Mouse (Mus musculus) forebrain, embryonic 11.5 days (tissue): ENCODE data around the gene Qrich1. TPM values are rescaled to one million over a fixed set of nuclear protein-coding genes. Genes with fewer than 3 reads are reported as not detected.
A peak's percentile ranks its signal among the peaks of the same experiment; 100 is the strongest.

Experiments used
- ATAC-seq: fragments of 200-750 bp; cut with Nextera tagmentation; replicated peaks from 2 replicates; pipeline ENCODE4 v1.8.0; 2017; ENCODE audit warnings: moderate TSS enrichment; ENCODE audit not compliant: low FRiP score
- DNase-seq: peaks from one replicate; pipeline ENCODE4 v3.0.0-alpha.2; 2017; ENCODE audit warnings: low spot score
- H3K27ac ChIP-seq: fragments of 300-500 bp; sonication (generic); 2 replicates; pipeline ENCODE4 v1.5.1; 2014; ENCODE audit warnings: low read depth, low read length
- H3K27me3 ChIP-seq: fragments of 300-500 bp; sonication (generic); 2 replicates; pipeline ENCODE4 v1.6.1; 2014; ENCODE audit warnings: mild to moderate bottlenecking, low read length, mixed read lengths; ENCODE audit not compliant: control insufficient read depth, insufficient read depth
- H3K36me3 ChIP-seq: fragments of 300-500 bp; sonication (generic); 2 replicates; pipeline ENCODE4 v1.6.1; 2014; ENCODE audit warnings: mild to moderate bottlenecking, low read length, moderate library complexity, mixed read lengths; ENCODE audit not compliant: control insufficient read depth, insufficient read depth
- H3K4me1 ChIP-seq: fragments of 300-500 bp; sonication (generic); replicated peaks from 2 replicates; pipeline ENCODE4 v1.6.1; 2014; ENCODE audit warnings: low read length, mixed read lengths; ENCODE audit not compliant: control insufficient read depth, insufficient read depth
- H3K4me2 ChIP-seq: fragments of 300-500 bp; sonication (generic); 2 replicates; pipeline ENCODE4 v1.6.1; 2014; ENCODE audit warnings: low read depth, mild to moderate bottlenecking, low read length, moderate library complexity, mixed read lengths; ENCODE audit not compliant: severe bottlenecking
- H3K4me3 ChIP-seq: fragments of 300-500 bp; sonication (generic); 2 replicates; pipeline ENCODE4 v1.5.1; 2014; ENCODE audit warnings: low read depth, low read length
- H3K9ac ChIP-seq: fragments of 300-500 bp; sonication (generic); 2 replicates; pipeline ENCODE4 v1.6.1; 2014; ENCODE audit warnings: low read length
- H3K9me3 ChIP-seq: fragments of 300-500 bp; sonication (generic); 2 replicates; pipeline ENCODE4 v1.6.1; 2016; ENCODE audit warnings: low read length, mixed read lengths; ENCODE audit not compliant: control insufficient read depth
- WGBS: fragments of 180-500 bp; shearing (Covaris S2); extraction: QIAGEN DNeasy Blood & Tissue Kit; methylation state at CpG from one replicate; pipeline ENCODE4 v1.1.7; 2014; 5-methylcytosine and 5-hydroxymethylcytosine counted together
- polyA plus RNA-seq: library from polyadenylated mRNA; unstranded; fragments of >200 nt; fragmentation: Nextera tagmentation; extraction: Ambion mirVana; gene quantifications from 2 replicates; pipeline ENCODE4 v1.2.1, GENCODE M21; 2014

The Qrich1 gene
- polyA plus RNA-seq, 1 experiment from 2014 or later: 174 TPM

DNA sequence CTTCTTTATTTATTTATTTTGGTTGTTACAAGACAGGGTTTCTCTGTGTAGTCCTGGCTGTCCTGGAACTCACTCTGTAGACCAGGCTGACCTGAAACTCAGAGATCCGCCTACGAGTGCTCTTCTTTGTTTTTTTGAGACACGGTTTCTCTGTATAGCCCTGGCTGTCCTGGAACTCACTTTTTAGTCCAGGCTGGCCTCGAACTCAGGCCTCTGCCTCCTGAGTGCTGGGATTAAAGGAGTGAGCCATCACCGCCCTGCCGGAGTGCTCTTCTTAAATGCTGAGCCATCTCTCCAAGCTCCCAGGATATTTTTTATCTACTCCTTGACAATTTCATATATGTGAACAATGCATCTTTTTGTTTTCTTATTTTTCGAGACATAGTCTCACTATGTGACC is 9.7 kb upstream of the Qrich1 start:
- no peaks in the 10 kb centered on the region for H3K9me3 ChIP-seq
- peaks cover 5% of the 10 kb centered on the region; the same call in 1 of the 2 replicates for H3K4me1 ChIP-seq
- no peak for DNase-seq
- ATAC-seq: no peak
- no peak overlapping the region for H3K27ac ChIP-seq
- WGBS: 87% methylated on average over 7 of the region's 7 CpGs
- no peak overlapping the region for H3K4me3 ChIP-seq
- H3K4me2 ChIP-seq: peak overlapping the region; percentile 87; the same call in 1 of the 2 replicates
- no peaks in the 10 kb centered on the region for H3K27me3 ChIP-seq
- no peak overlapping the region for H3K9ac ChIP-seq
- H3K36me3 ChIP-seq: peaks cover 3% of the 10 kb centered on the region; the same call in 1 of the 2 replicates

DNA sequence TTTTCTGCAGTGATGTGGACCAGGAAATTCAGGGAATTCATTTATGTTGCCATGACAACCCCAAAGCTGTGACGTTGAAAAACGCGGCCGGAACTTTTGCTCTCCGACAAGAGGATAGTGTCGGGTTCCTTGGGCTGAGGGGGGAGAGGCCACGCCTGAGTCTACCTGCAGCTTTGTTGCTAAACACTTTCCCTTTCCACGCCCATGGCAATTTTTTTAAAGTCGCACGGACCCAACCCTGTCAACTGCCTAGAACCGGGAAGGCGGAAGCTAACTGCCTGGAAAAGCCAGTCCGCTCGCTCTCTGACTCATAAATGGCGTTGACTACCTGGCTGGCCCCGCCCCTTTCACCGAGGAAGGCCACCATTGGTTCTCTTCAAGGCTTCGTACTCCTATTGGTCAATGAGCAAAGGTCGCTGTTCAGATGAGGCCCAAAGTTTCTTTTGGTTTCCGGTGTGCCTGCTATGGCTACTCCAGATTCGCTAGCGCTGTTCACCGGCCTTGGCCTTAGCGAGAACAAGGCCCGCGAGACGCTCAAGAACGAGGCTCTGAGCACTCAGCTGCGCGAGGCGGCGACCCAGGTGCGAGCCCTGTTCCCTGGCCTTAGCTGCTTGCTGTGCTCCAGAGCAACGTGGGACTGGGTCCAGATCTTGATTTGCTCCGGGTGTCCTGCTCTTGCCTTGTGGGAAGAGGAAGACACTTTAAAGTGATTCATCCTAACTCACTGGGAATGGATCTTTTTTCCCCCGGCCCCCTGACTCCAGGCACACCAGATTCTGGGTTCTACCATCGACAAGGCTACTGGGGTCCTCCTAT is 8.8 kb upstream of the Qrich1 start, which contains the start of gene Qars:
TSS of gene Qars (plus strand) at position 88 of the 816 bp plus-strand sequence.
- H3K36me3 ChIP-seq: peaks cover 6% of the 10 kb centered on the region; the same call in 1 of the 2 replicates
- peak; percentile 96 for DNase-seq
- H3K27me3 ChIP-seq: no peaks in the 10 kb centered on the region
- no peaks in the 10 kb centered on the region for H3K9me3 ChIP-seq
- H3K27ac ChIP-seq: peak within 1 kb of the TSS; percentile 57; the same call in 1 of the 2 replicates
- peak within 1 kb of the TSS; percentile 69 for H3K4me3 ChIP-seq
- H3K9ac ChIP-seq: peak within 1 kb of the TSS; percentile 80
- peaks cover 5% of the 10 kb centered on the region; the same call in 1 of the 2 replicates for H3K4me1 ChIP-seq
- peak; percentile 97 for ATAC-seq
- WGBS: under 1% methylated on average over 37 of the region's 37 CpGs
- peak within 1 kb of the TSS; percentile 87 for H3K4me2 ChIP-seq

DNA sequence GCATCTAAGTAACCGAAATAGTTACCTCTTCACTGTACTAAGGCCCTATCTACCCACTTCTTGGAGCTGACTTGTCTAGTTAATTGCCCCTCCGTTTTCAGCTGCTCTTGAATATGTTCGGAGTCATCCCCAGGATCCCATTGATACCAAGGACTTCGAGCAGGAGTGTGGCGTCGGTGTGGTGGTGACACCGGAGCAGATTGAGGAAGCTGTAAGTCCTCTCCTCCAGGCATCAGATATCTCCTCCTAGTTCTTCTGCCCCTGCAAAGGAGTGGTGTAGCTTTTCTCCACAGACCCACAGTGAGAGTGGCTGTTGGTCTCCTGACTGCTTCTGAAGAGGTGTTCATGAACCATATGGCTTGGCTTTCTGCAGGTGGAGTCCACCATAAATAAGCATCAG is 7.8 kb upstream of the Qrich1 start:
- Histone ChIP-seq H3K4me1 (peaks cover 5% of the 10 kb centered on the region; the same call in 1 of the 2 replicates), H3K4me3 (peak overlapping the region; percentile 69), H3K27me3 (no peaks in the 10 kb centered on the region), H3K9ac (peak overlapping the region; percentile 80; the same call in 1 of the 2 replicates), H3K4me2 (peak overlapping the region; percentile 87), H3K36me3 (peaks cover 11% of the 10 kb centered on the region), H3K9me3 (no peaks in the 10 kb centered on the region), H3K27ac (no peak overlapping the region)
- no peak for DNase-seq
- ATAC-seq: no peak
- 87% methylated on average over 7 of the region's 7 CpGs for WGBS

DNA sequence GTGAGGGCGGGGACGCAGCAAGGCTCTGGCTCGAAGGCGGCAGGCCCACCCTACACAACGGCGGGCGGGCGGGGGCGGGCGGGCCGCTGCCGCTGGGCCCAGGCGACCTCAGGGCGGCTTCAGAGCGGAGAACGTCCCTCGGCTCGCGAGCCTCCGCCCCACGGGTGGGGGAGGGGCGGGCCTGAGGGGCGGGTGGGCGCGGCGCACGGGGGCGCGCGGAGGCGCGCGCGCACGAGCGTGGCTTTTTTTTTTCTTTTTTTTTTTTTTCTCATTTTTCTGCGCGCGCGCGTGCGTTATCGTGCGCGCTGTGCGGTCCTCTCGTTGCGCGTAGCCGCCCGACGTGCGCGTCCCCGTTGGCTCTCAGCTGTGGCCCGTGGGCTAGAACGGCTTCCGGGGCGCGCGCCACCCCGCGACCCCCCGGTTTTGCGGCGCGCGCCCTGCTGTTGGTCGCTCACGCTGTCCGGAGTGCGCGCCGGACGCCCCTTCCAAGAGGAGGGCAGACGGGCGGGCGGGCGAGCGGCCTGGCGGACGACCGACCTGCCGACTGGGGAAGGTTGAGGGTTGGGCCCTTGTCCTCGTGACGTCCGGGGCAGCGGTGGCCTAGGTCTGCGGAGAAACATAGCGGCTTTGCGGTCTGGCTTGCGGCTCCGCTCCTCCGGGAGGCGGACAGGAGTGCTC is 786 bp downstream of the Qrich1 start:
- DNase-seq (peak; percentile 91), ATAC-seq (peak; percentile 82)
- whole genome bisulfite sequencing: under 1% methylated on average over 52 of the region's 95 CpGs
- H3K9me3 ChIP-seq: no peaks in the 10 kb centered on the region
- H3K27ac ChIP-seq: peak overlapping the region; percentile 99
- H3K27me3 ChIP-seq: no peaks in the 10 kb centered on the region
- peak overlapping the region; percentile 98 for H3K9ac ChIP-seq
- H3K36me3 ChIP-seq: peaks cover 8% of the 10 kb centered on the region
- peak overlapping the region; percentile 89 for H3K4me2 ChIP-seq
- peak overlapping the region; percentile 88 for H3K4me3 ChIP-seq
- peaks cover 5% of the 10 kb centered on the region; the same call in 1 of the 2 replicates for H3K4me1 ChIP-seq

DNA sequence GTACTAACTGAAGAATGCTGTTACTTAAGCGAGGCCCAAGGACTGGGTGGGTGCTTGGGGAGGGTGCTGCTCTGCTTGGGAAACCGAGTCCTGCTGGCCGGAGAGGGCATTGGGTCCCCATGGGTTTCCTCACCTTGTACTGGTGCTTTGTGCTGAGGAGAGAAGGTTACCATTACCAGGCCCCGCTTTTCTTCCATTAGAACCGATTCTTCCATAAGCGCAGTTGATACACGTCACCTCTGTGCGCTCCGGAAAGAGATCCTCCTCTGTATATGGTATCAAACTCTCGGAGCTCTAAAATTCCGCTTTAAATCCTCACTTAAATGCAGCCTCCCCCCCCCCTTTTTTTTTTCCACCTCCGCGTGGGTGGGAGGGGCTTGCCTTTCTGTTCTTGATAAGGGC is 1.3 kb downstream of the Qrich1 start:
- Histone ChIP-seq H3K9me3 (no peaks in the 10 kb centered on the region), H3K4me2 (peak overlapping the region; percentile 89), H3K27ac (peak overlapping the region; percentile 99), H3K4me3 (peak overlapping the region; percentile 88), H3K36me3 (peaks cover 8% of the 10 kb centered on the region), H3K4me1 (peaks cover 5% of the 10 kb centered on the region; the same call in 1 of the 2 replicates), H3K9ac (peak overlapping the region; percentile 98), H3K27me3 (no peaks in the 10 kb centered on the region)
- DNase-seq (no peak), ATAC-seq (no peak; the same call in 1 of the 2 replicates)
- WGBS: 1% methylated on average over 13 of the region's 13 CpGs

DNA sequence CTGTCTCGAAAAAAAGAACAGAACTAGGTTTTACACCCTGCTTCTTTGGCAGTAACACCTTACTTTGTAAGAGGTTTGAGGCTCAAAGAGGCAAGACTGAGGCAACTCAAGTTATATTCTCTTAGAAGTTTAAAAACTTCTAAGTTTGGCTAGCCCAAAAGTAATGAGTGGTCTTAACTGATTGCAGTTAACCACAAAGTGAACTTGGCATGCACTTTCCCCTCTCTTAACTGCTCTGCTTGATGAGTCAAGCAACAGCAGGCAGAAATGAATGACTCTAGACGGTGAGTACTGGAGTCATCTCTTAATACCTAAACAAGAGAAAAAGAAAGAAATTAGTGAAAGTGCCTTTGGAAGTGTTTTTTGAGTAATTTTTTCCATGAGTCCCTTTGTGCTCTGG is 5.0 kb downstream of the Qrich1 start:
- no peaks in the 10 kb centered on the region for H3K36me3 ChIP-seq

DNA sequence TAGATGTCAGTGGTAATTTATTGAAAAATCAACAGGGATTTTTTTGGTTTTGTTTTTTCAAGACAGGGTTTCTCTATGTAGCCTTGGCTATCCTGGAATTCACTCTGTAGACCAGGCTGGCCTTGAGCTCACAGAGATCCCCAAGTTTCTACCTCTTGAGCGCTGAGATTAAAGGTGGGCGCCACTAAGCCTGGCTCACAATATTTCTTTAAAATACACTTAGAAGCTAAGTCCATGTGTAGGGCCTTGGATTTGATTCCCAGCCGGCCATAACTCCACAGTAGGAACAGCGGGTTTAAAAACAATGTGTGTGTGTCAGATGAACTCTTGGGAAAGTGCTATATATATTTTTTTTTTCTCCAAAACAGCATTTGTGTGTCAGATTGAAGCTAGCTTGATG is 6.7 kb downstream of the Qrich1 start:
- Histone ChIP-seq H3K27ac (no peak overlapping the region), H3K4me2 (no peak overlapping the region), H3K4me3 (no peak overlapping the region), H3K9me3 (no peaks in the 10 kb centered on the region), H3K4me1 (peaks cover 3% of the 10 kb centered on the region; the same call in 1 of the 2 replicates), H3K36me3 (peaks cover 1% of the 10 kb centered on the region; the same call in 1 of the 2 replicates), H3K9ac (no peak overlapping the region), H3K27me3 (no peaks in the 10 kb centered on the region)
- ATAC-seq (no peak), DNase-seq (no peak)
- WGBS: 97% methylated on average over 4 of the region's 4 CpGs

More for the DNA sequence above, 5.0 kb downstream of the Qrich1 start:
- WGBS: 69% methylated on average over 2 of the region's 2 CpGs
- Histone ChIP-seq H3K4me1 (peaks cover 3% of the 10 kb centered on the region; the same call in 1 of the 2 replicates), H3K9ac (no peak overlapping the region), H3K27ac (no peak overlapping the region), H3K4me2 (no peak overlapping the region), H3K9me3 (no peaks in the 10 kb centered on the region), H3K27me3 (no peaks in the 10 kb centered on the region), H3K4me3 (no peak overlapping the region)
- no peak for DNase-seq
- ATAC-seq: no peak

DNA sequence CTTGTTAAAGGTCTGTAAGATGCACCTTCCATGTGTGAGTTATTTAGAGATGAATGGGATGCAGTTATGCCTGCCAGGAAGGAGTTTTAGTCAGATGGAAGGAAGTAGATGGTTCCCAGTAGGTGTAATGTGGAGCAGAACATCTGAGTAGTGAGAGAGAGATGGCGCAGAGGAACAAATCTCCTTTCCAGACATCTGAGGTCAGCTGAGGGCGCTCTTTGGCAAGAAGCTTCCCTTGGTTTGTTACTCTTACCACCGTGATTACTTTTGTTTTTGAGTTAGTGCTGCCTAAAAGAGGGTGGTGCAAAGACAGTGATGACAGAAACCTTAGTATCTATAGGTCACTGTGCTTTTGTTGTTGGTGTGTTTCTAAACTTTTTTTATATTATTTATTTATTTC is 8.8 kb downstream of the Qrich1 start:
- no peak overlapping the region for H3K4me3 ChIP-seq
- no peak overlapping the region for H3K4me2 ChIP-seq
- no peak for DNase-seq
- no peak overlapping the region for H3K9ac ChIP-seq
- WGBS: 85% methylated on average over 3 of the region's 3 CpGs
- H3K9me3 ChIP-seq: no peaks in the 10 kb centered on the region
- no peak for ATAC-seq
- no peaks in the 10 kb centered on the region for H3K27me3 ChIP-seq
- no peak overlapping the region for H3K27ac ChIP-seq
- peaks cover 13% of the 10 kb centered on the region for H3K36me3 ChIP-seq
- no peaks in the 10 kb centered on the region for H3K4me1 ChIP-seq
